Comparison of ENCODE assay signal across 19 mouse cellular contexts in the genomic region with DNA sequence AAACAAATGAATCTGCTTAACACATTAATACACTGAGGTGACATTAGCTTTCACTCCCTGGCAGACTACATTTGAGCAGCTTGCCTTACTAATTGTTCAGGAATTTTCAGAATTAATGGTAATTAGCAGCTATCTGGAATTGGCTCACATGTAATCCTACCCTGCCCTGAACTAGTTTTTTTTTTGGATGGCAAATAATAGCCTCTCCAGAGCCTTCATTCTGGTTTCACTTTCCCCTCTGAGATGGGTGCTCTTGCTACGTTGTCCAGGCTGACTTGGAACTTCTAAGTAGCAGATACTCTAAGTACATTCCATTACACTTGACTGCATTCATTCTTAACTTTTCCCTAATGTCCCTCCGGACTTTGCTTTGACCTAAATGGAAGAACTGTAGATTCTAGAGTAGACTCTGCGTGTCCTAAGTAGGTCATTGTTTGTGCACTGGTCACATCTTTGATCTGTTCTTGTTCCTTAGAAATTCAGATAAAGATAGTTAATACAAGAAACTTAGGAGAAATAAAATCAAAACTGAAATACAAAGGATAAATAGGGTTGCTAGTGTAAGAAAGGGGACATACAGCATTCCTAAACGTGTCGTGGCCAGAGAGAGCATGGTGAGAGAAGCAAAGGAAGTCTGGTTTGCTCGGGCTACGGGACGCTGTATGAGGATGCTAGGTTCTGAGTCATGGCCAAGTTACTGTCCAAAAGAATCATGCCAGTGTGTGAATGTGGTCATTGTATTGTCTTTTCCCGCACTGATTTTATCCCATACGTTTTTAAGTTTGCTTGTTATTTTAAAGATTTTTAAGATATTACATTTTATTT. TPM values are rescaled to one million over a fixed set of nuclear protein-coding genes. Genes with fewer than 3 reads are reported as not detected.
DNase-seq lines count a peak whose midpoint lies in the region; ATAC-seq and TF ChIP-seq lines count a peak whose summit lies in the region.
"Had no signal": no experiment of that assay in that cellular context is flagged by ENCODE, and none has a peak within 500 bp of the region (broad histone marks: within the 10 kb centered on the region; RNA-seq: fewer than 3 reads in every experiment).

No protein-coding gene starts in this region.

- no peaks in the 10 kb centered on the region for H3K36me3 ChIP-seq in hindbrain, postnatal 0 days (ENCODE audit: insufficient read depth, low read length)
- no peaks in the 10 kb centered on the region for H3K36me3 ChIP-seq in hindbrain, embryonic 11.5 days (ENCODE audit: control insufficient read depth, insufficient read depth, low read length)
- H3K36me3 ChIP-seq: lung, embryonic 15.5 days had no signal

- ATAC-seq in hindbrain, postnatal 0 days = no peak
- ATAC-seq in hindbrain, embryonic 11.5 days (ENCODE audit: low FRiP score) = no peak
- ATAC-seq: inflammation-experienced regulatory T-cells, adult 6 months had no signal

- H3K4me1 ChIP-seq in hindbrain, postnatal 0 days (ENCODE audit: insufficient read depth, low read length) = no peaks in the 10 kb centered on the region
- no peaks in the 10 kb centered on the region for H3K4me1 ChIP-seq in hindbrain, embryonic 11.5 days (replicated peaks; ENCODE audit: control insufficient read depth, insufficient read depth, low read length)
- H3K4me1 ChIP-seq: embryonic facial prominence, embryonic 15.5 days; limb, embryonic 13.5 days; lung, embryonic 15.5 days had no signal

- TF ChIP-seq CTCF in hindbrain, postnatal 0 days (IDR thresholded peaks at IDR 0.05; ENCODE audit: low read depth) = no peak

- peak; percentile 11 to 16 for DNase-seq in cerebellum, postnatal 10 days
- DNase-seq in cerebellum, postnatal 36 days = no peak
- peak; percentile 20 for DNase-seq in hindbrain, postnatal 0 days (ENCODE audit: low spot score)
- DNase-seq in hindbrain, embryonic 11.5 days (ENCODE audit: low spot score) = no peak
- DNase-seq in 3134 (ENCODE audit: extremely low read depth, insufficient read length, low spot score) = peak; percentile 49
- peak; percentile 52 for DNase-seq in brain, adult 2 months (ENCODE audit: low read depth, low spot score)
- DNase-seq in layer of hippocampus, adult 11-12 months (ENCODE audit: low spot score) = no peak
- DNase-seq in right cerebral cortex, postnatal 36 days (ENCODE audit: low spot score in 2 of 2) = no peak
- DNase-seq: adrenal gland, postnatal 10 days; B cell, adult 2 months; layer of hippocampus, postnatal 36 days; right cerebral cortex, postnatal 25 days; thymus, postnatal 36 days had no signal

- no peak overlapping the region for H3K4me3 ChIP-seq in hindbrain, postnatal 0 days (ENCODE audit: low read length)
- H3K4me3 ChIP-seq in hindbrain, embryonic 11.5 days (ENCODE audit: low read depth, low read length) = no peak overlapping the region
- H3K4me3 ChIP-seq: embryonic facial prominence, embryonic 15.5 days; heart, embryonic 15.5 days; limb, embryonic 13.5 days; lung, embryonic 15.5 days had no signal

- H3K27ac ChIP-seq in hindbrain, postnatal 0 days = peak overlapping the region; percentile 45; the same call in 1 of the 2 replicates
- H3K27ac ChIP-seq in hindbrain, embryonic 11.5 days (ENCODE audit: low read depth, low read length) = no peak overlapping the region
- H3K27ac ChIP-seq: embryonic facial prominence, embryonic 15.5 days; heart, embryonic 15.5 days; limb, embryonic 13.5 days; lung, embryonic 15.5 days had no signal

- H3K27me3 ChIP-seq in hindbrain, postnatal 0 days (ENCODE audit: insufficient read depth, low read length) = no peaks in the 10 kb centered on the region
- H3K27me3 ChIP-seq in hindbrain, embryonic 11.5 days (ENCODE audit: control insufficient read depth, insufficient read depth, low read length) = no peaks in the 10 kb centered on the region
- H3K27me3 ChIP-seq: embryonic facial prominence, embryonic 15.5 days; heart, embryonic 15.5 days; limb, embryonic 13.5 days; lung, embryonic 15.5 days had no signal

- peak overlapping the region; percentile 28; the same call in 1 of the 2 replicates for H3K4me2 ChIP-seq in hindbrain, postnatal 0 days (ENCODE audit: low read depth, low read length)
- no peak overlapping the region for H3K4me2 ChIP-seq in hindbrain, embryonic 11.5 days (replicated peaks; ENCODE audit: low read depth, low read length)
- H3K4me2 ChIP-seq: embryonic facial prominence, embryonic 15.5 days; heart, embryonic 15.5 days; limb, embryonic 13.5 days; lung, embryonic 15.5 days had no signal

- WGBS in hindbrain, postnatal 0 days = 57% methylated on average over 10 of the region's 10 CpGs
- 85% methylated on average over 10 of the region's 10 CpGs for WGBS in hindbrain, embryonic 11.5 days

- no peaks in the 10 kb centered on the region for H3K9me3 ChIP-seq in hindbrain, postnatal 0 days (ENCODE audit: low read length)
- H3K9me3 ChIP-seq in hindbrain, embryonic 11.5 days (ENCODE audit: control insufficient read depth, low read length) = no peaks in the 10 kb centered on the region
- H3K9me3 ChIP-seq: embryonic facial prominence, embryonic 15.5 days; heart, embryonic 15.5 days; limb, embryonic 13.5 days; lung, embryonic 15.5 days had no signal

- H3K9ac ChIP-seq in hindbrain, postnatal 0 days (replicated peaks; ENCODE audit: low read length) = no peak overlapping the region
- H3K9ac ChIP-seq in hindbrain, embryonic 11.5 days (ENCODE audit: low read depth, low read length) = no peak overlapping the region
- H3K9ac ChIP-seq: embryonic facial prominence, embryonic 15.5 days; heart, embryonic 15.5 days; limb, embryonic 13.5 days; lung, embryonic 15.5 days had no signal

RNA-seq across cellular contexts. Expression of a gene that starts 8.7 kb away (rescaled TPM):
- 21.0 and 27.7 TPM in 2 replicates for total RNA-seq in hindbrain, postnatal 0 days (2014; rRNA removed)
- 33.2 and 34.8 TPM in 2 replicates for polyA plus RNA-seq in hindbrain, postnatal 0 days (2015; fragmentation: Nextera tagmentation; extraction: Ambion mirVana)
- polyA plus RNA-seq in hindbrain, embryonic 11.5 days (2014; fragmentation: Nextera tagmentation; extraction: Ambion mirVana) = 0.32 and 0.73 TPM in 2 replicates

RNA-seq across cellular contexts. Expression of a gene that starts 28.4 kb away (rescaled TPM):
- not detected in 2 replicates for total RNA-seq in hindbrain, postnatal 0 days (2014; rRNA removed)
- polyA plus RNA-seq in hindbrain, postnatal 0 days (2015; fragmentation: Nextera tagmentation; extraction: Ambion mirVana) = 0.25 and 0.52 TPM in 2 replicates
- 0.20 and 1.1 TPM in 2 replicates for polyA plus RNA-seq in hindbrain, embryonic 11.5 days (2014; fragmentation: Nextera tagmentation; extraction: Ambion mirVana)

RNA-seq across cellular contexts. Expression of a gene that starts 35.2 kb away (rescaled TPM):
- total RNA-seq in hindbrain, postnatal 0 days (2014; rRNA removed) = 0.11 and 0.16 TPM in 2 replicates
- 0.21 and 0.54 TPM in 2 replicates for polyA plus RNA-seq in hindbrain, postnatal 0 days (2015; fragmentation: Nextera tagmentation; extraction: Ambion mirVana)
- 0.74 and 2.1 TPM in 2 replicates for polyA plus RNA-seq in hindbrain, embryonic 11.5 days (2014; fragmentation: Nextera tagmentation; extraction: Ambion mirVana)
- total RNA-seq: midbrain, postnatal 0 days had no signal

RNA-seq across cellular contexts. Expression of a gene that starts 35.2 kb away (rescaled TPM):
- total RNA-seq in hindbrain, postnatal 0 days (2014; rRNA removed) = 2.3 and 3.0 TPM in 2 replicates
- 4.5 and 5.9 TPM in 2 replicates for polyA plus RNA-seq in hindbrain, postnatal 0 days (2015; fragmentation: Nextera tagmentation; extraction: Ambion mirVana)
- polyA plus RNA-seq in hindbrain, embryonic 11.5 days (2014; fragmentation: Nextera tagmentation; extraction: Ambion mirVana) = 2.2 and 3.1 TPM in 2 replicates

Comparison
In these comparisons a context has a peak if more than half of its experiments do, and no peak if none do; other contexts are left out.
1. DNase-seq: peak in cerebellum, postnatal 10 days (2 of 2), hindbrain, postnatal 0 days (single experiment), 3134 (single experiment) and brain, adult 2 months (single experiment); none in cerebellum, postnatal 36 days (0 of 2), hindbrain, embryonic 11.5 days (single experiment), layer of hippocampus, adult 11-12 months (single experiment) and right cerebral cortex, postnatal 36 days (0 of 2).
2. RNA of a gene that starts 8.7 kb away (polyA plus RNA-seq): 33.2 to 34.8 TPM in hindbrain, postnatal 0 days; 0.32 to 0.73 TPM in hindbrain, embryonic 11.5 days; every median in the first group is over 10 times any median in the second.